Mouse (Mus musculus): ENCODE data around the gene Nuak2. TPM values are rescaled to one million over a fixed set of nuclear protein-coding genes. Genes with fewer than 3 reads are reported as not detected.
A peak's percentile ranks its signal among the peaks of the same experiment; 100 is the strongest.

Nuak2 gene
- total RNA-seq (2014; rRNA removed) (4.4 and 4.5 TPM in 2 replicates), polyA plus RNA-seq (2015; fragmentation: Nextera tagmentation; extraction: Ambion mirVana) (4.3 and 6.8 TPM in 2 replicates)

GRCm38 (mm10) chr1:132315889-132316624 is at the start of gene Nuak2:
Gene Nuak2 (plus strand): TSS chr1:132316126.
- ATAC-seq = peak; percentile 87
- Histone ChIP-seq H3K4me2 (ENCODE audit: low read depth) (peak within 1 kb of the TSS; percentile 98), H3K27ac (ENCODE audit: low read depth, low read length) (peak within 1 kb of the TSS; percentile 64; the same call in 1 of the 2 replicates), H3K9me3 (ENCODE audit: low read length) (no peaks in the 10 kb centered on the region), H3K27me3 (ENCODE audit: insufficient read depth, low read length) (no peaks in the 10 kb centered on the region), H3K4me3 (ENCODE audit: low read depth, low read length) (peak within 1 kb of the TSS; percentile 63), H3K4me1 (ENCODE audit: insufficient read depth) (peaks cover 31% of the 10 kb centered on the region), H3K9ac (peak within 1 kb of the TSS; percentile 66), H3K36me3 (ENCODE audit: insufficient read depth) (no peaks in the 10 kb centered on the region)
- WGBS = 1% methylated on average over 67 of the region's 67 CpGs
- TF ChIP-seq CTCF (IDR thresholded peaks at IDR 0.05; ENCODE audit: low read depth) = no peak
- peak; percentile 89 for DNase-seq

DNA sequence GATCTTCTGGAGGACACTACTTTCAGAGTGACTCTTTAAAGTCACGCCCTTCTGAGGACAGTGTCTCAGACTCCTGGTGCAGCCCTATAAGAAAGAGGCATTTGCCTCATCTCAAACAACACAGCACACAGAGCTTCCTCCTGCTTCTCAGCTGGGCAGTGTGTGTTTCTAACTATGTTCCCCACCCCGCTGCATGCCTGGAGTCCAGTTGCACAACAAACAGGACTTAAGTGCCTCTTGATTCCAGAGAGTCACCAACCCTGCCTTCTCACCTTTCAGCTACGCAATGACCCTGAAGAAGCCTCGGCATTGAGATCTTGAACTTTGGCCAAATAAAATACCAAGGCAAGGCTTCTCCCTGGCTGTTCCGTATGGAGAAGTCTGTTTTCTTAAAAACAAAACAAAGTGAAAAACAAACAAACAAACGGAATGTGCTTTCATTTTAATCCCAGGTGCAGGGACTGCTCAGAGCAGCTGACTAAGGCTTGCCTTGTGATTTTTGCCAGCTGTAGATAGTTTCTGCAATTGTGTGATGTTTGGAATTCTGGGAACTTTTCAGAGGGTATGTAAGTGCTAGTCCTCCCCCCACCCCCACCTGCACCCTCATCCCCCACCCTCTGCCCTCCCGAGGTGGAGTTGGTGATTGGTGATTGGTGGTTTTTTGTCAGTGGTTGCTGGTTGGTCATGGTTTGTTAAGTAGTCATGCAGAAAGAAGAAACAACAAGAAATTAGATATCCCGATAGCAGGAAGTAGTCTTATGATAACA is 49.0 kb upstream of the Nuak2 start:
- DNase-seq (no peak), ATAC-seq (no peak)

GRCm38 (mm10) chr1:132267959-132268358 is 48.0 kb upstream of the Nuak2 start:
- H3K27me3 ChIP-seq (ENCODE audit: insufficient read depth, low read length) = no peaks in the 10 kb centered on the region
- H3K9me3 ChIP-seq (ENCODE audit: low read length) = no peaks in the 10 kb centered on the region
- ATAC-seq (peak; percentile 71), DNase-seq (peak; percentile 34)
- TF ChIP-seq CTCF (IDR thresholded peaks at IDR 0.05; ENCODE audit: low read depth) = no peak
- H3K9ac ChIP-seq = no peak overlapping the region
- H3K27ac ChIP-seq (ENCODE audit: low read depth, low read length) = 0 out of 2 replicates have a peak overlapping the region, but pooled peaks have one; percentile 9
- H3K36me3 ChIP-seq (ENCODE audit: insufficient read depth) = no peaks in the 10 kb centered on the region
- H3K4me1 ChIP-seq (ENCODE audit: insufficient read depth) = peaks cover 5% of the 10 kb centered on the region; the same call in 1 of the 2 replicates
- no peak overlapping the region for H3K4me2 ChIP-seq (ENCODE audit: low read depth)
- H3K4me3 ChIP-seq (ENCODE audit: low read depth, low read length) = no peak overlapping the region
- 22% methylated on average over 2 of the region's 2 CpGs for WGBS

More for the DNA sequence above, 49.0 kb upstream of the Nuak2 start:
- no peak for TF ChIP-seq CTCF (IDR thresholded peaks at IDR 0.05; ENCODE audit: low read depth)
- H3K4me1 ChIP-seq (ENCODE audit: insufficient read depth) = peaks cover 5% of the 10 kb centered on the region; the same call in 1 of the 2 replicates
- no peaks in the 10 kb centered on the region for H3K36me3 ChIP-seq (ENCODE audit: insufficient read depth)
- H3K9ac ChIP-seq = no peak overlapping the region
- no peaks in the 10 kb centered on the region for H3K9me3 ChIP-seq (ENCODE audit: low read length)
- no peak overlapping the region for H3K4me3 ChIP-seq (ENCODE audit: low read depth, low read length)
- H3K4me2 ChIP-seq (ENCODE audit: low read depth) = no peak overlapping the region
- no peak overlapping the region for H3K27ac ChIP-seq (ENCODE audit: low read depth, low read length)
- no peaks in the 10 kb centered on the region for H3K27me3 ChIP-seq (ENCODE audit: insufficient read depth, low read length)
- 67% methylated on average over 8 of the region's 8 CpGs for WGBS

DNA sequence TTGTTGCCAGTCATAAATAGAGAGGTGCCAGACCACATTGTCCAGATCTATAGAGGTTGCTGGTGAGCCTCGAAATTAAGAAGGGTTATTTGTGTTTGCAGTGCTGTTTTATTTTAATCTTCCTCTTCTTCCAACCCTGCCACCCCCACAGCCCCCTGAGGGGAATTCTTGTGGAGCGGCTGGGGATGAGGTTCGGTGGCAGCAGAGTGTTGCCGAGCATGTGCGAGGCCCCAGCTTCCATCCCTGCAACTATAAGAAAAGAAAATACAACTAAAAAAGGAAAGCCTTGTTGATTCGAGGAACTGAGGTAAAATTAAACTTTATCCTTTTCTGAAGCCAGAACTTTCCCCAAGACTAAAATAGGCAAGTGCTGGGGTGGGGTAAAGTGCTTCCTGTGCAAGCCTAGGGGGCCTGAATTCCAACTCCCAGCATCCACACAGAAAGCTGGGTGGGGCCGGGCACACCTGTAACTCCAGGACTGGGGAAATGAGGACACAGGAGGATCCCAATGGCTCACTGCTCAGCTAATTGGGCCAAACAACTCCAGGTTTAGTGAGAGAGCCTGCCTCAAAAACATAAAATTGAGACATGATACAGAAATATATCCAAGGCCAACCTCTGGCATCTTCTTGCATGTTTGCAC is 47.4 kb upstream of the Nuak2 start:
- whole genome bisulfite sequencing = 40% methylated on average over 7 of the region's 7 CpGs
- Histone ChIP-seq H3K4me1 (ENCODE audit: insufficient read depth) (peaks cover 5% of the 10 kb centered on the region; the same call in 1 of the 2 replicates), H3K27ac (ENCODE audit: low read depth, low read length) (0 out of 2 replicates have a peak overlapping the region, but pooled peaks have one; percentile 9), H3K4me3 (ENCODE audit: low read depth, low read length) (no peak overlapping the region), H3K27me3 (ENCODE audit: insufficient read depth, low read length) (no peaks in the 10 kb centered on the region), H3K36me3 (ENCODE audit: insufficient read depth) (no peaks in the 10 kb centered on the region), H3K4me2 (ENCODE audit: low read depth) (no peak overlapping the region), H3K9me3 (ENCODE audit: low read length) (no peaks in the 10 kb centered on the region), H3K9ac (no peak overlapping the region)
- no peak for DNase-seq
- ATAC-seq = 0 out of 2 replicates have a peak, but pooled peaks have one; percentile 12
- no peak for TF ChIP-seq CTCF (IDR thresholded peaks at IDR 0.05; ENCODE audit: low read depth)

DNA sequence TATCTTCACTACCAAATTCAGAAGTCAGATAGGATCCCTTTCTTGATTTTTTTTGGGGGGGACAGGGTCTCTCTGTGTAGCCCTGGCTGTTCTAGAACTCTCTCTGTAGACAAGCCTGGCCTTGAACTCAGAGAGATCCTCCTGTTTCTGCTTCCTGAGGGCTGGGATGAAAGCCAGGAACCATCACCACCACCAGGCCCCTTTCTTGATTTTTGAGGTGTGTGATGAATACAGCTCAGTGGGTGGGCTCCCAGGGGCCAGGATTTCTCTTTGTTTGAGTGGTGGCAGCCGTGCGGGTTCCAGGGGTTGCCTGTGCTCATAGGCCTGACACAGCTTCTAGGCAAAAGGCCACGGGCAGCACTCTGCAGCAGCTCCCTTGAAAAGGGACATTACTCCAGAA is 44.7 kb upstream of the Nuak2 start:
- Histone ChIP-seq H3K9ac (no peak overlapping the region), H3K36me3 (ENCODE audit: insufficient read depth) (no peaks in the 10 kb centered on the region), H3K27ac (ENCODE audit: low read depth, low read length) (no peak overlapping the region), H3K27me3 (ENCODE audit: insufficient read depth, low read length) (no peaks in the 10 kb centered on the region), H3K4me1 (ENCODE audit: insufficient read depth) (peaks cover 5% of the 10 kb centered on the region; the same call in 1 of the 2 replicates), H3K4me3 (ENCODE audit: low read depth, low read length) (no peak overlapping the region), H3K4me2 (ENCODE audit: low read depth) (no peak overlapping the region), H3K9me3 (ENCODE audit: low read length) (no peaks in the 10 kb centered on the region)
- no peak for TF ChIP-seq CTCF (IDR thresholded peaks at IDR 0.05; ENCODE audit: low read depth)
- 40% methylated on average over 3 of the region's 3 CpGs for WGBS
- DNase-seq (no peak), ATAC-seq (no peak)

- Histone ChIP-seq H3K27ac (ENCODE audit: low read depth, low read length) (no peak overlapping the region), H3K4me1 (ENCODE audit: insufficient read depth) (no peaks in the 10 kb centered on the region), H3K9me3 (ENCODE audit: low read length) (no peaks in the 10 kb centered on the region), H3K36me3 (ENCODE audit: insufficient read depth) (no peaks in the 10 kb centered on the region), H3K4me3 (ENCODE audit: low read depth, low read length) (no peak overlapping the region), H3K9ac (no peak overlapping the region), H3K4me2 (ENCODE audit: low read depth) (no peak overlapping the region), H3K27me3 (ENCODE audit: insufficient read depth, low read length) (no peaks in the 10 kb centered on the region)
- TF ChIP-seq CTCF (IDR thresholded peaks at IDR 0.05; ENCODE audit: low read depth) = no peak
- WGBS = 83% methylated on average over 3 of the region's 3 CpGs
- DNase-seq (no peak), ATAC-seq (no peak)
These were observed 39.2 kb upstream of the Nuak2 start for GRCm38 (mm10) chr1:132276694-132277093.
